Mouse (Mus musculus) midbrain, embryonic 14.5 days (tissue): ENCODE measurements around the gene Stau1. TPM values are rescaled to one million over a fixed set of nuclear protein-coding genes. Genes with fewer than 3 reads are reported as not detected.

Experiments used
- ATAC-seq: fragments of 200-750 bp; cut with Nextera tagmentation; 2 replicates; pipeline ENCODE4 v1.8.0; 2017; ENCODE audit warnings: moderate number of reproducible peaks, moderate library complexity; ENCODE audit not compliant: low FRiP score, low TSS enrichment
- DNase-seq: peaks from one replicate; pipeline ENCODE4 v3.0.0-alpha.2; 2015
- H3K27ac ChIP-seq: fragments of 300-500 bp; sonication (generic); replicated peaks from 2 replicates; pipeline ENCODE4 v1.5.1; 2014; ENCODE audit warnings: mild to moderate bottlenecking, low read depth, low read length, moderate library complexity
- H3K27me3 ChIP-seq: fragments of 300-500 bp; sonication (generic); 2 replicates; pipeline ENCODE4 v1.6.1; 2014; ENCODE audit warnings: low read length, control low read depth, mixed read lengths; ENCODE audit not compliant: control insufficient read depth, insufficient read depth
- H3K36me3 ChIP-seq: fragments of 300-500 bp; sonication (generic); 2 replicates; pipeline ENCODE4 v1.6.1; 2014; ENCODE audit warnings: low read length, control low read depth; ENCODE audit not compliant: control insufficient read depth, insufficient read depth
- H3K4me1 ChIP-seq: fragments of 300-500 bp; sonication (generic); 2 replicates; pipeline ENCODE4 v1.6.1; 2014; ENCODE audit warnings: mild to moderate bottlenecking, antibody characterized with exemption, low read length, control low read depth; ENCODE audit not compliant: control insufficient read depth, insufficient read depth
- H3K4me2 ChIP-seq: fragments of 300-500 bp; sonication (generic); 2 replicates; pipeline ENCODE4 v1.6.1; 2014; ENCODE audit warnings: mild to moderate bottlenecking, low read length, moderate library complexity
- H3K4me3 ChIP-seq: fragments of 300-500 bp; sonication (generic); replicated peaks from 2 replicates; pipeline ENCODE4 v1.5.1; 2014; ENCODE audit warnings: low read depth, low read length
- H3K9ac ChIP-seq: fragments of 300-500 bp; sonication (generic); replicated peaks from 2 replicates; pipeline ENCODE4 v1.6.1; 2014; ENCODE audit warnings: mild to moderate bottlenecking, low read length, moderate library complexity
- H3K9me3 ChIP-seq: fragments of 300-500 bp; sonication (generic); 2 replicates; pipeline ENCODE4 v1.6.1; 2016; ENCODE audit warnings: low read length, control low read depth, mixed read lengths; ENCODE audit not compliant: control insufficient read depth
- WGBS: fragments of 180-500 bp; shearing (Covaris S2); extraction: QIAGEN DNeasy Blood & Tissue Kit; methylation state at CpG from one replicate; pipeline ENCODE4 v1.1.7; 2014; 5-methylcytosine and 5-hydroxymethylcytosine counted together
- polyA plus RNA-seq: library from polyadenylated mRNA; unstranded; fragments of >200 nt; fragmentation: Nextera tagmentation; extraction: Ambion mirVana; gene quantifications from 2 replicates; pipeline ENCODE4 v1.2.1, GENCODE M21; 2014

The Stau1 gene
- polyA plus RNA-seq, 1 experiment from 2014 or later, result 109 TPM

DNA sequence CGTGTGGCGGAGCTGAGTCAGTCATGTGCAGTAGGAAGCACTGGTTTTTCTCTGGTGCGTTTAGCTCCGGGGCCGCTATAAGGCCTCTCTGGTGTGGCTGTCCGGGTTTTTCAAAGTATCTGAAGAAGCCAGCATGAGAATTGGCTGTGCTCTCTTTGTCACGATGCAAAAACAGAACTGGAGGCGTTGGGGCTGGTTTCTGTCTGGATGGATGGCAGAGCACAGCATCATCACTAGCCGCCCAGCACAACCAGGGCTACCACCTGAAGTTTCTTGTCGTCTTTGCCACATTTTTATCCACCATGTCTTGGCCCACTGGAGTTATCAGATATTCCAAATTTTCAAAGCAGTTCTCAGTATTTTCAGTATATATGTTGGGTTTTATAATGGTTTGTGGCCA, 47.2 kb downstream of the Stau1 start:
- H3K4me3 ChIP-seq, result no peak overlapping the region
- ATAC-seq (no peak), DNase-seq (no peak)
- WGBS, result 94% methylated on average over 10 of the region's 10 CpGs
- no peak overlapping the region for H3K9ac ChIP-seq
- no peaks in the 10 kb centered on the region for H3K9me3 ChIP-seq
- H3K27ac ChIP-seq, result no peak overlapping the region
- peaks cover 96% of the 10 kb centered on the region for H3K36me3 ChIP-seq
- H3K4me2 ChIP-seq, result no peak overlapping the region
- no peaks in the 10 kb centered on the region for H3K27me3 ChIP-seq
- no peaks in the 10 kb centered on the region for H3K4me1 ChIP-seq

DNA sequence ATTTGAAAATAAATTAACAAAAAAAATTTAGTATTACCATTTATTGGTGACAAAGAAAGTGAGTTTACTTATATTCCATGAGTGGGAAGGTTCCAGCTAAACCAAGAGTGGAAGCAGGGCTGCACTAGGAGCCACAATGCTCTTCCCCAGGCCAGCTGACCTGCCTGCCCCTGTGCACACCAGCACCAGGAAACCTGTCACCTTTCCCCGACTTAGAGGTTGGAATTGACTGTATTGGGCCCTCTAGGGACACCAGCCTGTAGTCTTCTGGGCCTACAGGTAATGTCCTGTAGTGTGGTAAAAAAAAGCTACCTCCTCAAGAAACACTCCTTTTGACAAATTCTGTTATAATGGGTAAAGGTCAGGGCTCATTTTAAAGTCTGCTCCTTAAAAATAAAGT, 47.9 kb downstream of the Stau1 start:
- Histone ChIP-seq H3K9ac (no peak overlapping the region), H3K9me3 (no peaks in the 10 kb centered on the region), H3K4me1 (no peaks in the 10 kb centered on the region), H3K27me3 (no peaks in the 10 kb centered on the region), H3K4me2 (no peak overlapping the region), H3K27ac (no peak overlapping the region), H3K36me3 (peaks cover 96% of the 10 kb centered on the region), H3K4me3 (no peak overlapping the region)
- DNase-seq (no peak), ATAC-seq (no peak)
- 75% methylated on average over 1 of the region's 1 CpGs for WGBS

DNA sequence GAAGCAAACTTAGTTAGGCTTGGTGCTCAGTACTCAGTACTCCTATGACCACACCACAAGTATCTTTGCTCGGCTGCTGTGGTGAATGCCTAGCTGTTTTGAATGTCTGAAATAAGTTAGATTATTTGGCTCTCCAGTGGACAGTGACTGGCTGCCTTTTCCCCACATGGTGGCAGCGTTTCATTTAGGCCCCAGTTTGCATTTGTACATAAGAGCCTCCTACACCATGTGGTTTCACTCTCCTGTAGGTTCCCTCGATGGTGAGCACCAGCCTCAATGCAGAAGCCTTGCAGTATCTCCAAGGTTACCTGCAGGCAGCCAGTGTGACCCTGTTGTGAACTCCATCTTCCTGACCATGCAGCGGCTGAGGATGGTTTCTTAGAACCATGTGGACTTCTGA, 50.6 kb downstream of the Stau1 start:
- no peak overlapping the region for H3K27ac ChIP-seq
- H3K4me2 ChIP-seq, result no peak overlapping the region
- H3K4me3 ChIP-seq, result no peak overlapping the region
- H3K36me3 ChIP-seq, result peaks cover 96% of the 10 kb centered on the region
- 64% methylated on average over 4 of the region's 4 CpGs for WGBS
- no peak overlapping the region for H3K9ac ChIP-seq
- DNase-seq, result peak; percentile 42
- no peaks in the 10 kb centered on the region for H3K9me3 ChIP-seq
- no peak for ATAC-seq
- no peaks in the 10 kb centered on the region for H3K4me1 ChIP-seq
- H3K27me3 ChIP-seq, result no peaks in the 10 kb centered on the region

DNA sequence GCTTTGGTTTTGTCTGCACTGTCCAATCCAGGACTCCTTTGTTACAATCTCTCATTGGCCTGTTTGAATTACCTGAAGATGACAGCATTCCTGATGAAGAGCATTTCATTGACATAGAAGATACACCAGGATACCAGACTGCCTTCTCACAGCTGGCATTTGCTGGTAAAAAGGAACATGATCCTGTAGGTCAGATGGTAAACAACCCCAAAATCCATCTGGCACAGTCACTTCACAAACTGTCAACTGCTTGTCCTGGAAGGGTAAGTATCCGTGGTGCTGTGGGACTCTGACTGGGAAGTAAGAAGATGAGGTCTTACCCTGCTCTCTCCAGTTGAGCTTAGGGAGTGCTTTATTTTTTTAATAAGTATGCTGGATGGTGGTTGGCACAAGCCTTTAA, 51.8 kb downstream of the Stau1 start:
- Histone ChIP-seq H3K4me1 (no peaks in the 10 kb centered on the region), H3K9me3 (no peaks in the 10 kb centered on the region), H3K36me3 (peaks cover 92% of the 10 kb centered on the region), H3K4me3 (no peak overlapping the region), H3K27ac (no peak overlapping the region), H3K4me2 (no peak overlapping the region), H3K9ac (no peak overlapping the region), H3K27me3 (no peaks in the 10 kb centered on the region)
- WGBS, result 90% methylated on average over 1 of the region's 1 CpGs
- no peak for DNase-seq
- no peak for ATAC-seq

DNA sequence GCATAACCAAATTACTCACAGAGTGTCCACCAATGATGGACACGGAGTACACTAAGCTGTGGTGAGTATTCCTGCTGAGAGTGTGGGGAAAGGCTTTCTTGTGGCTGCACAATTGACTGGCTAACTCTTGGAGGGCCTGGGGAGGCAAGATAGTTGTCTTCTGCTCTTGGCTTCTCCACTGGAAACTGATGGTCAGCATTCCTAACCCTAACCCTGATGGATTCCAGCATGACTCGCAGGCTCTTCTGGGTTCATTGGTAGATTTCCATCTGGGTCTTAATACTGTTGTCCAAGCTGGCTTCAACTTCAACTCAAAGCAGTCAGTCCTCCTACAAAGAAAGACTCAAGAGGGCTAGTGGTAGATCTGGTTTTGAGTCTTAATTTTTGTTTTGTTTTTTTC, 53.0 kb downstream of the Stau1 start:
- Histone ChIP-seq H3K4me2 (no peak overlapping the region), H3K4me3 (no peak overlapping the region), H3K27ac (no peak overlapping the region), H3K27me3 (no peaks in the 10 kb centered on the region), H3K4me1 (no peaks in the 10 kb centered on the region), H3K36me3 (peaks cover 89% of the 10 kb centered on the region), H3K9ac (no peak overlapping the region), H3K9me3 (no peaks in the 10 kb centered on the region)
- 90% methylated on average over 2 of the region's 2 CpGs for WGBS
- no peak for ATAC-seq
- DNase-seq, result no peak

DNA sequence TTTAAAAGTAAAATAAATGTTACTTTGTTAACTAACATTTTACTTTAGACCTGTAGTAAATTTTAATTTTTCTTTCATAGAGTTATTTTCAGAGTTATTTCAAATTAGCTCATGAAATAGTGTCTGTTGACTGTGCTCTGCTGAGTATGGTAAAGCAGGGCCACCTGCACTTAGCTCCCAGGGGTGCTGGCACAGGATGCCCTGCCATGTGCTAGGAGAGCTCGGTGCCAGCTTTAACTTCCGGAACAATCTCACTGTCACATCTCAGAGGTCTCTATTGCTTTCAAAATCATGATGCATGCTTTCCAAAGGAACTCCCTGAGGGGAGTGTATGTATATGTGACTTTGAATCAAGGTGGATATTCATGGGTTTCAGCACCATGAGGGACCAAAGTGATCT, 59.9 kb downstream of the Stau1 start:
- WGBS, result 92% methylated on average over 2 of the region's 2 CpGs
- H3K36me3 ChIP-seq, result peaks cover 78% of the 10 kb centered on the region

DNA sequence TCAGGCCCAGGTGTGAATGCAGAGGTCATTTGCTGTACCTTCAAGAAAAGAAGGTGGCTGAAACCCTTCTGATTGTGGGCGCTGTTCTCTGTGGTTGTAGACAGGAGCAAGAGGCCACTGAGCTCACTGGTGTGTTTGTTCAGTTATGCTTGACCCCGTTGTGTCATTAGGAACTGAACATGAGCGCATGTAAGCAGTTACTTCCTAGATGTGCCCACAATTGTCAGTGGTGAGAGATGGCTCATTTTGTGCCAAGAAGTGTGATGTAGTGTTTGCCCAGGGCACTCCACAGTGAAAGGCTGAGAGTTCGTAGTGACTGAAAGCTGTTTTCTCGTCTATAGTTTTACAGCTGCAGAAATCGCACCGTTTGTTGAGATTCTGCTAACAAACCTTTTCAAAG, 60.5 kb downstream of the Stau1 start:
- Histone ChIP-seq H3K4me1 (no peaks in the 10 kb centered on the region), H3K4me3 (no peak overlapping the region), H3K9me3 (no peaks in the 10 kb centered on the region), H3K9ac (no peak overlapping the region), H3K27me3 (no peaks in the 10 kb centered on the region), H3K27ac (no peak overlapping the region), H3K4me2 (no peak overlapping the region), H3K36me3 (peaks cover 78% of the 10 kb centered on the region)
- WGBS, result 96% methylated on average over 7 of the region's 7 CpGs
- DNase-seq (no peak), ATAC-seq (no peak)

More for the DNA sequence above, 59.9 kb downstream of the Stau1 start:
- Histone ChIP-seq H3K4me1 (no peaks in the 10 kb centered on the region), H3K27me3 (no peaks in the 10 kb centered on the region), H3K9me3 (no peaks in the 10 kb centered on the region), H3K9ac (no peak overlapping the region), H3K27ac (no peak overlapping the region), H3K4me3 (no peak overlapping the region), H3K4me2 (no peak overlapping the region)
- ATAC-seq (no peak), DNase-seq (no peak)

DNA sequence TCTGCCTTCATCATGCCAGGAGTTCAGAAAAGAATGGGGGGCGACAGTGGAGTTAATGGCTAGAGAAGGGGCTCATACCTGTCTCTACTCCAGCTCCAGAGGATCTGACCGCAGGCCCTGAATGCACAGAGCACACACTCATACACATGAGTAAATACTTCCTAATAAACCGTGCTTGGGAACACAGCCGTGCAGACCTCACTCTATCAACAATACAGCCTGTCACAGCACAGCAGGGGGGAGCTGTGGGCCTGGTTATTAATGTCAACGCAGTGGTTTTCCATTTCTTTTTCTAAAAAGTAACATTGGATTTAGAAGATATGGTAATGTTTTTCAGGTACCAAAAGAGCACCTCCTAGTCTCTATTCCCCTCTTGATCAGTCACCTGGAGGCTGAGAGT, 61.7 kb downstream of the Stau1 start:
- no peaks in the 10 kb centered on the region for H3K4me1 ChIP-seq
- no peaks in the 10 kb centered on the region for H3K27me3 ChIP-seq
- H3K36me3 ChIP-seq, result peaks cover 80% of the 10 kb centered on the region
- H3K4me3 ChIP-seq, result no peak overlapping the region
- ATAC-seq, result no peak
- H3K27ac ChIP-seq, result no peak overlapping the region
- no peak for DNase-seq
- WGBS, result 62% methylated on average over 5 of the region's 5 CpGs
- no peak overlapping the region for H3K9ac ChIP-seq
- H3K4me2 ChIP-seq, result no peak overlapping the region
- H3K9me3 ChIP-seq, result no peaks in the 10 kb centered on the region

DNA sequence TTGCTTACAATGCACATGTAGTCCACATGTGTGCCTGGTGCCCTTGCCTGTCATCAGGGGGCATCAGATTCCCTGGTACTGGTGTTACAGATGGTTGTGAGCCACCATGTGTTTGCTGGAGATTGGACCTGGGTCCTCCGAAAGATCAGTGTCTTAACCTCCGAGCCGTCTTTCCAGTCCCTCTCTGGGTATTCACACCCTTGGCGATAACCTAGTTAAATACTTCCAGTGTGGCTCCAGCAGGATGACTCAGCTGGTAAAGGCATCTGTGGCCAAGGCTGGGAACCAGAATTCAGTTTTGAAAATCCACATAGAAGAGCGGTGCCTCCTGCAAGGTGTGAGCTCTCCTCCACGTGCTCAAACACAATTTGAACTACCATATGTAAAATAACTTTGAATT, 62.2 kb downstream of the Stau1 start:
- DNase-seq, result no peak
- H3K36me3 ChIP-seq, result peaks cover 81% of the 10 kb centered on the region

More for the DNA sequence above, 62.2 kb downstream of the Stau1 start:
- Histone ChIP-seq H3K4me3 (no peak overlapping the region), H3K9me3 (no peaks in the 10 kb centered on the region), H3K4me2 (no peak overlapping the region), H3K27me3 (no peaks in the 10 kb centered on the region), H3K9ac (no peak overlapping the region), H3K4me1 (no peaks in the 10 kb centered on the region), H3K27ac (no peak overlapping the region)
- no peak for ATAC-seq
- WGBS, result 95% methylated on average over 6 of the region's 6 CpGs
